Mouse (Mus musculus) frontal cortex, postnatal 36 days (tissue): ENCODE data around the gene Plpp3.

Experiments used
- DNase-seq, 2 experiments: peaks; one replicate each; pipeline ENCODE4 v3.0.0; 2022; ENCODE audit warnings: low spot score in 2 of 2

Gene Plpp3

DNA sequence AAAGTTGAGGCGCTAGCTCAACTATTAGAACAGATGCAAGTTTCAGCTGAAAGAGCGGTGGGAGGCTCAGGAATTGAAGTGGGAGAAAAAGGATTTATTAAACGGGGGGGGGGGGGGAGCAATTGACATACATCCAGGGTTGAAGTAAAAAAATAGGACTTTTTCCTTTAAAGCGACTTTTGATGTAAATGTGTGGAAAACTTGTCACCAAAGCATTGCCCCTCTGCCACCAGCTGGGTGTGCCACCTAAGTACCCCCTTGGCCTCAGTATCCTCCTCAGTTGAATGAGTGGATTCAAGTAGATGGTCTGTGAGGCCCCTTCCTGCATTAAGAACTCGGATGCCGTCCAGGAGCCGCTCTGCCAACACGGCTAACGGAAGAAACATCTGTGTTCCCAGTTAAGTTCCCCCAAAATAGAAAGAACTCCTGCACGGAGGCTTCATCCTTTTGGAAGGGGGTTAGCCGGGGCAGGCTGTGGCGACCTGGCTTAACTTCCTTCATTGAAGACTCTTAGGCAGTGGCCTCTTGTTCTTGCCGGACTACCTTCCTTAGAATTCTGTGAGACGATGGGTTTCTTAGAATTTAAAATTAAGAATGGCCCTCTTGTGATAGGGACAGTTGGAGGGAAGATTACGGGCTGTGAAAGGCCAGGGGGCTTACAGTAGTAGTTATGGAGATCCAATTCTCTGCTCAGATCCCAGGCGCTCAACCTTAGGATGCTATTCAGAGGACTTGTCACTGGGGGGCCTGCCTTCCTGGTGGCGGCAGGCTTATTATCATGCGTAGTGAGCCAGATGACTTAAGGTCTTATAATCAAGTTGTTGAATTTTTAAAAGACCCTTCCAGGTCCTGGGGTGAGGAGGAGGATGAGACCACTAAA, 1.7 kb downstream of the Plpp3 start:
- no peak for DNase-seq

DNA sequence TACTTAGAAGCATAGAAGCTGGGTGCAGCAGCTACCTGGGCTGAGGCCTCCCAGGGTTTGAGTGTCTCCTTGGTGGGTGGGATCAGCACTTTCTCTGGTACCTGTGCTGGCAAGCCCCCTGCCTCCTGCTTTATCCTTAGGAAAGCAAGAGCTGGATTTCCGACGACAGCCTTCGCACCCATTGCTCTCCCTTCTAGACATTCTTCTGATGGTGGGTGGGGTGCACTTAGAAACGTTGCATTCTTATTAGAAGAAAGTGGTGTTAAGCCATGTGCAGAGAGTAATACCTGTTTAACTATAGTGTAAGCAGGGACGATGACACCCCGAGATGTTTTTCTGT, 2.4 kb downstream of the Plpp3 start:
- DNase-seq: no peak

DNA sequence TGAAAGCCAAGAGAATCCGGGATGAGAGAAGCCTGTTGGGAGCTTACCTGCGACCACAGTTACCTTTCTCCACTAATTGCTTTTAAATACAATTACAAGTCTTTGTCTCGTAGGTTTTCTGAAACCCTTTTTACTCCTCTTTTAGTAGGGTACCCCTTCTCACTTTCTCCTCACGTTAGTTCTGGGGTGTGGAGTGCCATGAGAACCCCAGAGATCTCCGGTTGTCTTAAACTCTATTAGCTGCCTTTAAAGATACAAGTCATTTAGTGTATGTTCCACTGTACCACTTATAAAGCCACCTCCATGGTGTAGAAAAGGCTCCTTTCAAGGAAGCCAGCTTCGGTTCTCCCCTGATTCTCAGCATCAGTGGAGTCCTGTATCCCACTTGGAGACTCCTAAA, 3.3 kb downstream of the Plpp3 start:
- no peak for DNase-seq

DNA sequence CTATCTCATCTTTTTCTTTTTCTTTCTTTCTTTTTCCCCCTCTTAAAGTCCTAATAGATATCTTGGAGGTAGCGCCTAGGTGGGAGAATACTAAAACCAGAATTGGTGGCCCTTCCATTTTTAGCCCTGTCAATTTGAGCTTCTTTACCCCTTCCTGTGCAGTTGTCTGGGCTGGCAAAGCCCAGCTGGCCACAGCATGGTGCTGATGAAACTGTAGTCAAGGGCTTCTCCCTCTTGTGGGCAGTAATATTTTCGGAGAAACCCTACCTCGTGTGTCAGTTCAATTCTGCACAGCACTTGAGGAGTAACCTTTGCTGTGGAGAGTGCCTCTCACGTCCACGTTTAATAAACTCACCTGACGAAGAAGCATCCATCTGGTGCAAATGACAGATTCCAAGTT, 4.9 kb downstream of the Plpp3 start:
- DNase-seq: no peak

DNA sequence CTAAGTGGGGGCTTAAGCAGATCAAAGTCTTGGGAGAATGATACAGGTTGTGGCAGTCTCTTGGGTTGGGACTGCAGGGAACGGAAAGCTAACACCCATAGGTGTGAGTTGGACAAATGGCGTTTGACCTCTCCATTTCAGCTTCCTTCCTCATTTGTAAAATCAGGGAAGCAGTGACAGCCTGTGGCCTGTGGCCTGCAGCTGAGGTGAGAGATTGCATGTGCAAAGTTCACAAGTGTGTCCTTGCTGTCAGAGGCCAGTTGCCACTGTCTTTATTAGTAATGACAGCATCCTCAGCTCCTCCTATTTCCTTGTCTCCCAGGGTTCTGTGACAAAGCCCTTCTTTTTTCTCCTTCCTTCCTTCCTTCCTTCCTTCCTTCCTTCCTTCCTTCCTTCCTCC, 5.5 kb downstream of the Plpp3 start:
- DNase-seq: no peak

DNA sequence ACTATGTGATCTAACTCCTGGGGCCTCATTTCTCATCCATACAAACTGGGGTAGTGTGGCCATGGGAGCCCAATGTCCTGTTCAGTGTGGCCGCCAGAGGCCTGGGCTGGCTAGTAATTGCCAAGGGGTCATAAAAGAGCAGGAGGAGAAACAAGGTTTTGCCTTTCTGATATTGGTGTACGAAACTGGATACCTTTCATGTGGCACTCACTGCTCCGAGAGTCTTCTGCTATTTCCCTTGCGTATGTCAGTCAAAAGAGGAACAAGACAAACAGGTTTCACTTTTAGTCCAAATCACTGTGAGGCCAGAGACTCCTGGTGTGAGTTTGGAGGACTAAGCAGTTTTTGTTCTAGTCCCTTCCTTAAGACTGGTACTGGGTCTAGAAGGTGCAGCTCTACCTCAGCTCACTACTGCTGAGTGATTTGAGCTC, 6.8 kb downstream of the Plpp3 start:
- DNase-seq: no peak

DNA sequence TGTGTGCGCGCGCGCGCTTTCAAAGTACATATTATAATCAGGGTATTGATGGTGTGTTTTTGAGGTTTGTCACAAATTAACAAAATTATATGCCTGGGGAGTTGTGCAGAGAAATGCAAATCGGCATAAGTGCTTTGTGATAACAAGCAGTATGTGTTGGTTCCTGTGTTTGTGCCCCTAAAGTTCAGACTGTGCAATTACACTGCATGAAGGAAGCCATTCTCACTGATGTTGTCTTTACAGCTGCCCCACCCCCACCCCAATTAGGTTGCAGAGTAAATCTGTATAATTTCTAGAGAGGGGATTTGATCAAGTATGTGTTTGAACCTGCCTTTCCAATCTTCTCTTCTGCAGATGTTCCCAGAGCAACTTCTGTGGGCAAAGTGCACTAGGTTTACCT, 7.8 kb downstream of the Plpp3 start:
- no peak for DNase-seq

DNA sequence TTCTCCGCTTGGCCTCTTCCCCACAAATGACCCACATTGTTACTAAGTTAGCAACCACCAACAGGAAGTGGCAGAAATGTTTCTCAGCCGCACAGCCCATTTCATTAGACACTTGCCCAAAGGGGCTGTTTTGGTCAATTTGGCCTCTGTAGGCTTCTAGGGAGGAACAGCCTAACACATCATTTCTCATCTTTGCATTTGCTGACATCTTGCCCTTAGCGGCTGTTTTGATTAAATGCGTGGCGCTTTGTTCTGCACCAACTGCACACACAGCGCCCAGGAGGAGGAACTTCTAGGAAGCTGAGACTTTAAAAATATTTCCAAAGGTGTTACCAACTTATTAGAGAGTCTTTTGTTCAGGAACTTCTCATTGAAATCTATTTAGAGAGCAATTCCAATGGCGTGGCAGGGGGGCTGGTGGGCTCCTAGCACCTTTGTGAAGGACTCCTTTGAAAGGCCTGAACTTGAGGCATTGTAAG, 12.0 kb downstream of the Plpp3 start:
- no peak for DNase-seq

DNA sequence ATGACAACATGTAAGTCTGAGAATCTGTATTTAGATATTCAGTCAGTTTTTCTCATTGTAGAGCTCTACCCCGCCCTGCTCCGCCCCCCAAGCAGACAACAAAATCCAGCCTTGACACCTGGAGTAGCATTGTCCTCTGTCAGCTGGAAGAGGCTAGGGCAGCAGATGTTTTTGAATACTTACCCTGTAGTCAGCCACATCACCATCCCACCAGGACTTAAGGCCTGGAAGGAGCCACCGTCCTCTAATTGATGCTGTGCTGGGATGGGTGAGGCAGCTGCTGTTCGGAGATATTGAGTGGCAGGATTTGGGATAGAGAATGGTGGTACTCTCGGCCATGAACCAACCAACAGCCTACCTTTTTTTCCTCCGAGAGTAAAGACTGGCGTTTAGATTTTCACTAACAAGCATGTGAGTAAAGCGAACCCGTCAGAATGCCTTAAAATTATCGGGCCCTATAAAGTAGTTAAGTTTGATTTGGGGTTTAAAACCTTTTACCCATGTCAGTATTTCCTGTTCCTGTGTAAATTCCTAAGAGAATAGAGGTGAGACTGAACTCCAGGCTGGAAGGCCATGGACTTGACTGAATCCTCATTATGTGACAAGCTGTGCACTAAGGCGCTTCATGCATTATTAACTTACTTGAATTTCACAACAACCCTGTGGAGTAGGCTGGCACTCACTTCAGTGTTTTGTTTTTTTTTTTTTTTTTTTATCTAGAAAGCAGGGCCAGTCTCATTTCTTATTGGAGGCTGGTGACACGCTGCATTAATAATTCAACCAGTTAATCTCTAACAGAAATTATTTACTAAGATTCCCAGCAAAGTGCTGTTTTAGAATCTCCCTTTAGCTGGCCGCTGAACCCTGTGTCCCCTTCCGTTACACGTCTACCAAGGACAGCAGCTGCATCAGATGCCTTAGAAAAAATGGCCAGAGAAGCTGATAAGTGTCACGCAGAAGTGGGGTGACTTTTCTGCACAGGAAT, 13.0 kb downstream of the Plpp3 start:
- no peak for DNase-seq

DNA sequence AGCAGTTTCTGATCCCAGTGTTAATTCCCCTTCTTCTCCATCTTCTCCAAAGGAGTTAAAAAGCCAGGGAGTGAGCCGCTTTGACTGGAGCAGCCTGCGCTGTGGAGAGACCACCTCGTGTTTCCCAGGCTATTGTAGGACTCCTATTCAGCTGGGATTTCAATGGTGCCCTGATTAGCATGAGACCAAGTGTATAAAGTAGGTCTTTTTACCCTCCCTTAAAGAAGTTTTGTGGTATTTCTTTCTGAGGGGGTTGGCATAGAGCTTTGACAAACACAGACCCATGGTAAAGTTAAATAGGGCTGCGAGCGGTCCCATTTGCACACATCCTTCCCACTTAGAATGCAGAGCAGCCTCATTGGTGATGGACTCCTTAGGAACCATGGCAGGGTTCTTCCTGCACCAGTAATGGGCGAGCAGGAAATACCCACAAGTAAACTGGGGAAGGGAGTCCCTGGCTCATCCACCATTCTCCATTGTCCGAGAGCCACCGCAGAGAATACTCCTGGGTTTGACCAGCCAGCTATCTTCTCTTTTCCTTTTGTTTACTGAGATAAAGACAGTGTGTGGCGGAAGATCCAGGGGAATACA, 13.8 kb downstream of the Plpp3 start:
- DNase-seq: peak in 1 of 2 experiments; percentile 35

DNA sequence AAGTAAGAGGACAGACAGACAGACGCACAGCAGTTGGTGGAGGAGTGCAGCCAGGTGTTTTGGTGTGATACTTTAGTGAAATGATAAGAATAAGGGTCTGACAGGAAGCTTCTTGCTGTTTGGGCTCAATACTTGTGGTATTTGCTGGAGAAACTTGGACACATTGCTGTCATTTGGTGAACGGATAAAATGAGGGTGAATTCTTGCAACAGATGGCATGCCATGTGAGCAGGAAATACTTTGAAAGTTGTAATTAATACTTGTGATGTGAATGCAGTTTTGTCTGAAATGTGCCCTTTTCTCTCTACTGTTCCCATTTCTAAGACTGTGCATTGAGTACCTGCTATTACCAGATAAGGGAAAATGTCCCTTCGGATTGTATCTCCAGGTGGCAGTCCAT, 14.3 kb downstream of the Plpp3 start:
- no peak for DNase-seq

DNA sequence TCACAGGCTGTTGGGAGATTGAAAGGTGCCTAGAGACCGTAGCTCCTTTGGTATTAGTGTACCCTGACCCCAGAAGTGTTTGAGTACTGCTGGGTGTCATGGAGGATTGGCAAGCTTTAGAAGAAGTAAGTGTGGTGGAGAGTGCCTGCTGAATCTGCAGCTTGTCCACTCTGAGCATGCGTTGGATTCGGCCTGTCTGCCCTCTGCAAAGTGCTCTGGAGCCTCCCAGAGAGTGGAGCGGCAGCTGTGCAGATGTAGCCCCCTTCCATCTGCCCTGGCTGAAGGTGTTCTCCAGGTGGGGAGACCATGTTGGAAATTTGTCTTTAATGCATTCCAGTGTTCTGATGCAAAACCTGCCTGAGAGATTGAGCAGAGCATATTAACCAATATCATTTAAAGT, 17.6 kb downstream of the Plpp3 start:
- DNase-seq: no peak

DNA sequence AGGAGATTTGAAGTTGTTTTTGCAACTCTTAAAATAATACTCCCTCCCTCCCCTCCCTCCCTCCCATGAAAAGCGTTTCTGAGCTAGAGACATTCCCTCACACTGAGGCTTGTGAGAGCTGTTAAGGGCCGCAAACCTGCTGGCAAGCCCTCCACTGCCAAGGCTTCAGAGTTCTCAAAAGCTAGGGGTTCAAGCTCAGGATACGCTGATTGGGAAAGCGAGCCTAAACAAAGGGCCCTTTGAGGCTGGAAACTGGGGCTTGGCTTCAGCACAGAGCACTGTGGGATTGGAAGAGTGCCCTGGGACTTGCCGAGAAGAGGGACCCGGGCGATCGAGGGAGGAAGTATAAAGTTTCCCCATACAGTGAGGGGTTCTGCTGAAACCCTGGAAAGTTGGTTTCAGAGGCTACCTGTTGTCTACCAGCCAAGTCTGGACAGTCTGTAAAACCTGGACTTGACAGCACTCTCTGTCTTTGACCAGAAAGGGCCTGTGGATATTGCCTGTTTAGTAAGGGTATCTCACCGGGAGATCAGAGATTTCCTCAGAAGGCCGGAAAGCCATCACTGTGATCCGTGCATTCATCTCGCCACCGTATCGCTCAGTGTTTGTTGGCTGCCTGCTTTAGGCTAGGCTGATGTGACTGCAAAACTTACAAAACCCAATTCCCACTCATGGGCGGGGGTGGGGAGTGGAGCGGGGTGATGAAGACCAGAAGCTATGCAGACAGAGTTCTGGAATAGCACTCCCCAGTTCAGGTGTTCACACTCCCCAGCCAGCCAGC, 18.3 kb downstream of the Plpp3 start:
- DNase-seq: peak; percentile 35 to 69

DNA sequence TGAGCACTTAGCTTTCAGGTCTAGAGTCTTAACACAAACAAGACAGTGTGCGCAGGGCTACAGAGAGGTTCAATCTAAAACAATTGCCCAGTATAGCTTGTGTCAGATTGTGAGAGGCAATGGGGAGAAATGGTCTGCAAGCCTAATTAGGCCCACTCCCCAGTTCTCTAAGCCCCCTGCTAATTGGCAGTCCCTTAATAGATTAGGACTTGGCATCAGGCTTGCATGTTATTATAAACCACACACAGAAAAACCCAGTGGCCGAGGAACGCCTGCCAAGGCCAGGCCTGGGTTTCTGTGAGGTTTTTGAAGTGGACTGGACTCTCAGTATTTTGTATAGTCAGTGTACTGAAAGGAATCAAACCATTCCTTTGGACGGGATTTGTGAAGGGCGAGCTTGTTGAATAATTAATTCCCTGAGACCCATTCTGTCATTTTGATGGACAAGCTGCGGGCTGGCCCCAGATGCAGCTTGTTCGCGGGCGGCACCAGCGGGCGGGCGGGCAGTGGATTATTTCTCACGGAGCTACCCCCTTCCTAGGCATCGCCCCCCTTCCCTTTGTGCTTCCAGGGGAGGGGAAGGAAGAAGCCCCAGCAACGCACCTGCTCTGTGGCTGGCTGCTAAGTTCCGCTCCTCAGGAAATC, 24.0 kb downstream of the Plpp3 start:
- DNase-seq: peak; percentile 38 to 68

DNA sequence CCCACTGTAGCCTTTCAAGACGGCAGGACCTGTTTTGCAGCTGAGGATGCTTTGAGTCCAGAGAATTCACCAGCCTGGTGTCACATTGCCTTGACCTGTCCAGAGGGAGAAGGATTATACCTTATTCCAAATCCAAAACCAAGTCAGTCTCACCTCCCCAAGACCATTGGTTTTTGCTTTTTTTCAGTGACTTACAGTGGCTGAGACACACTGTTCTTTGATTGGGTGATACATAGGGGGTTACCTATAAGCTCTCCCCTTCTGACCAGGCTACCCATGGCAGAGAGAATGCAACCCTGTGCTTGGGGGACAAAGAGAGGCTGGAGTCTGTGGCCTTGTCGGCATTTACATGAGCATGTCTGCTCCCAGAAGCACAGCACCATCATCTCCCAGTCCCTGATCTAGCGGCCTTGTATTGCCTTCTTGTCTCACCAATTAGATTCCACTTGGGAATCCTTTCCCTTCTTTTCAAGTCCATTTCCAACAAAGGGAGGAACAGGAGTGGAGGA, 24.6 kb downstream of the Plpp3 start:
- DNase-seq: no peak

DNA sequence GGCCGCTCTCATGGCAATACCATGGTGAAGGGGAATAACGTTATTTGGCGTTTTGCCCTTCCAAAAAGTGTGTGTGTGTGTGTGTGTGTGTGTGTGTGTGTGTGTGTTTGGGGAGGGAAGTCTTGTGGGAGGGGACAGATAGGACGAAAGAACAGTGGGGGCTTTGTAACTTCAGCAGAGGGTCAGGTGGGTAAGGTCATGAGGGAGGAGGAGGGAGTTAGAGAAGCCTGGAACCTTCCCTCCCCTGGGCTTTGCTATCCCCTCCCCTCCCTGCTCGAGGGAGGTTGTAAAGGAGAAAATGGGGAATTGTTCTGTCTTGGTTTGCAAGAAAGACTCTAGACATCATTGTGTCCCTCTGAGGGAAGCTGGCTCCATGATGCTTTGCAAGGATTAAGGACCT, 25.1 kb downstream of the Plpp3 start:
- DNase-seq: no peak

DNA sequence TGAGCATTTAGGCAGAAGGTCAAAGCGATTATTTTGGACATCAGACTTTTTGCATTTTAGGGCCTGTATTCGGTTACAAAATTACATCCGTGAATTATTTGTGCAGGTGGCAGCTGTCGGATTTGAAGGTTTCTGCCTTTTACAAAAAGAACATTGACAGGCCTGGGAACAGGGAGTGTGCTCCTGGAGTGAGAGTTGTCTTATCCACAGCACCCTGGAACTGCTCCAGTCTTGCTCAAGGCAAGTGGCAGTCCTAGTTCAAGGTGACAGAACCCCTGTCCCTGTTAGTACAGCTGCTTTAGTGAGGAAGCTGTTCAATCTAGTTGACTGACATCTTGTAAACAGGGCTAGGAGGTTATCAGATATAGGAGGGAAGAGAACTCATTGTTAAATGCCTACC, 27.3 kb downstream of the Plpp3 start:
- DNase-seq: no peak

DNA sequence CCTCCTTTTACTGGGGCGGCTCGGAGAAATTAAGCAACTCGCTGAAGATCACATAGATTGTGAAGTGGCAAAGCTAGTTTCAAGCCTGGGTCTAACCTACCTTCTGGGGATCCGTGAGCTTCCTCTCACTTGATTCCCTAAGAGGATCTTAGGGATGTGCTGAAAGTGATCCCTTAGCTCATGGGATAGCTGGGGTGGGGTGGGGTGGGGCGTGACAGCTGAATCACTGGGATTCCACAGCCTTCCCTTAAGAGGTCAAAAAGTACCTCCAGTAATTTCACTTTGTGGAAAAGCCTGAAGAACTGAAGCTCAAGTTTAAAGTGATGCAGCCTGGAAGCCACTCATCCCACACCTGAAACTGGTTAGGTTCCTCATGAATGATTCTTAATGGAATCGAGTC, 27.8 kb downstream of the Plpp3 start:
- DNase-seq: no peak

DNA sequence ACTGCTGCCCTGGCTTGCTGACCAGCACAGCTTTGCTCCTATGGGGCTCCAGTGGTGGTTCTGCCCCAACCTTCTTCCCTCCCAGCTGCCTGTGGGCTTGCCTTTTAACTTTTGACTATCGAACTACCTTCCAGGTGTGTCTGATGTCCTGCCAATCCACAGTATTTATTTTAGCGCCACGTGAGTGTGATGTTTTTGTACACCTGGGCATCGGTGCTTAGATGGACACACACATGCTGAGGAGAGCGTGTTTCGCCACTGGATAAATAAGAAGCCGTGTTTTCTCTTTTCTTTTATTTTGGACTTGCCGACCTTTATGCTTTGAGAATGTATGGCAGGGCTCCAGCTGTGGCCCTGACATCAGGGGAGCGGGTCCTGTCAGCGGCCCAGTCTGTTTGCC, 29.5 kb downstream of the Plpp3 start:
- DNase-seq: no peak

DNA sequence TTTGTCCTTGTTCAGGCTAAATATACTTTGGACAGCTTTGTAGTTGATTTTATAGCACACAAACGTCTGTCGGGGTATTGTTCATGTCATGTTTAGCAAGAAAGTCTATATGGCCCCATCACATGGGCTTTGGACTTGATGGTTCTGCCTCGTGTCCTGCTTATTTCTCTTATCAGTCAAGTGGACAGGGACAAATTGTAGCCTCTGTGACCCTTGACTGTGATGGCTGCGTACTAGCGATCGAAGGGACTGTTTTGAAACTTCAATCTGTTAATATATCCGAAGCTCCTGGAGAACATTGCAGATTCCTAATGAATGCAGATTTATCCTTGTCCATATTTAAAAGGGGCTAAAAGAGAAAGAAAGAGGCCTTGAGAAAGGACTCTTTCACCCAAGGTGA, 30.7 kb downstream of the Plpp3 start:
- no peak for DNase-seq

DNA sequence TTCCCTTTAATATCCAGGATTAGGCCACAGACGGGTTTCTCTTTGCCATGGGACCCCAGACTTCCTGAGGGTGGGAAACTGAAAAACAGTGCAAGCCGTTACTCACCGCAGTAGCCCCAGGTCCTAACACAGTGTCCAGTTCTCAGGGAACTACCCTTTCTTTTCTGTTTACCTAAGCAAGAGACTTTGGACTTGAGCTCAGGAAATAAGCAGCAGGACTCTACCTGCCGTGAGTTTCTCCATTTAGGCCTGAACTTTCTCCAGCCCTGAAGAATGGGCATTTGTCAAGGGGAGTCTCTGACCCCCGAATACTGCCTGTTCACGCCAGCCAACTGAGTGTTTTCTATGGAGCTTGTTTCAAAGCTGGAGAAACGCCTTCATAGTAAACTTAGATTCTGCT, 31.7 kb downstream of the Plpp3 start:
- no peak for DNase-seq
